Mouse (Mus musculus) liver, embryonic 11.5 days (tissue): ENCODE data around the gene Wbp2nl. TPM values are rescaled to one million over a fixed set of nuclear protein-coding genes. Genes with fewer than 3 reads are reported as not detected.
"Not testable (repeated sequence)": the region's sequence is repeated elsewhere in the genome, so short reads cannot be mapped to it uniquely, and the experiment has no call there.

Experiments
- ATAC-seq: fragments of 200-750 bp; cut with Nextera tagmentation; replicated peaks from 2 replicates; pipeline ENCODE4 v1.8.0; 2017; ENCODE audit warnings: moderate number of reproducible peaks, mild to moderate bottlenecking, moderate TSS enrichment, moderate library complexity; ENCODE audit not compliant: low FRiP score
- DNase-seq: peaks from one replicate; pipeline ENCODE4 v3.0.0-alpha.2; 2017; ENCODE audit warnings: low spot score
- H3K27ac ChIP-seq: fragments of 300-500 bp; sonication (generic); 2 replicates; pipeline ENCODE4 v1.5.1; 2014; ENCODE audit warnings: mild to moderate bottlenecking, low read depth, low read length, control low read depth
- H3K27me3 ChIP-seq: fragments of 300-500 bp; sonication (generic); replicated peaks from 2 replicates; pipeline ENCODE4 v1.6.1; 2014; ENCODE audit warnings: low read length, mixed read lengths; ENCODE audit not compliant: control insufficient read depth, insufficient read depth
- H3K36me3 ChIP-seq: fragments of 300-500 bp; sonication (generic); 2 replicates; pipeline ENCODE4 v1.6.1; 2014; ENCODE audit warnings: mild to moderate bottlenecking, low read length, moderate library complexity, mixed read lengths; ENCODE audit not compliant: control insufficient read depth, insufficient read depth
- H3K4me1 ChIP-seq: fragments of 300-500 bp; sonication (generic); replicated peaks from 2 replicates; pipeline ENCODE4 v1.6.1; 2014; ENCODE audit warnings: low read length, mixed read lengths; ENCODE audit not compliant: control insufficient read depth, insufficient read depth
- H3K4me2 ChIP-seq: fragments of 300-500 bp; sonication (generic); 2 replicates; pipeline ENCODE4 v1.6.1; 2014; ENCODE audit warnings: mild to moderate bottlenecking, control low read depth, moderate library complexity
- H3K4me3 ChIP-seq: fragments of 300-500 bp; sonication (generic); 2 replicates; pipeline ENCODE4 v1.5.1; 2014; ENCODE audit warnings: low read depth, low read length, control low read depth
- H3K9ac ChIP-seq: fragments of 300-500 bp; sonication (generic); 2 replicates; pipeline ENCODE4 v1.6.1; 2014; ENCODE audit warnings: low read depth, low read length, control low read depth
- H3K9me3 ChIP-seq: fragments of 300-500 bp; sonication (generic); 2 replicates; pipeline ENCODE4 v1.6.1; 2016; ENCODE audit warnings: low read length, inconsistent platforms, mixed read lengths; ENCODE audit not compliant: control insufficient read depth
- WGBS: fragments of 180-500 bp; shearing (Covaris S2); extraction: QIAGEN DNeasy Blood & Tissue Kit; methylation state at CpG from one replicate; pipeline ENCODE4 v1.1.7; 2014; 5-methylcytosine and 5-hydroxymethylcytosine counted together
- polyA plus RNA-seq: library from polyadenylated mRNA; unstranded; fragments of >200 nt; fragmentation: Nextera tagmentation; extraction: Ambion mirVana; gene quantifications from 2 replicates; pipeline ENCODE4 v1.2.1, GENCODE M21; 2014

Gene Wbp2nl
- polyA plus RNA-seq, 1 experiment from 2014 or later, result 0.58 TPM

DNA sequence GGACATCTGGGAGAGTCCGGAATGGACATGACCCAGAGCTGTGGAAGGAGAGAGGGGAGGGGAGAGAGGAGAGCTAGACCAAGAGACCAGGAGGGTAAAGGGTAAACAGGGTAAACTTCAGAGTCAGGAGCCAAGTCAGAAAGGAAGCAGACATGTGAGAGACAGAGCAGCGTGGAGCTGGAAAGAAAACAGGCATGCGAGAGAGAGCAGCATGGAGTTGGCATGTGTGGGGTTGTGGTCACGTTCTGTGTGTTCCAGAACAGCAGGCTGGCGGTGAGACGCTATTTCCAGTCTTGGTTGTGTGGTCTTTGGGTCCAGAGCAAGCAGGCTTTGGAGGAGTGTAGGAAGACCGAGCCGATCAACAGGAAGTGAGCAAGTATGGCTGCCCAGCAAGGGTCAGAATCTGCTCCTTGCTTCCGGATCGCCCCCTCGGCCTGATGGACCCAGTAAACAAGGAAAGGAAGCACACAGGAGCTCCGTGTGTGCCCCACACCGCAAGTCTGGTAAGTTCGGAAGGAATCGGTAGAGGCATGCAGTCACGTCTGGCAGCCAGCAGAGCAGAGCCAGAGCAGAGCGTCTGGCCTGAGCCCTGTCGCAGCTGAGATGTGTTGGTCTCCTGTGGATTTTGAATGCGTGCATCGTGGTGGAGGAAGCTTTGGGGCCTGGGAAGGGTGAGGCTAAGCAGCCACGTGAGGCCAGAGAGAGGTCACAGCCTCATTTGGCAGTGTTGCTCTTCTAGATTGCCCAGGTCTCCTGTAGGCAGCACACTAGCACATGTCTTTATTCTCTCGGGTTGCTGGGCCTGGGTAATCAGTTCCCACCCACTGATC is 59.9 kb downstream of the Wbp2nl start:
- Histone ChIP-seq H3K9ac (no peak overlapping the region), H3K9me3 (no peaks in the 10 kb centered on the region), H3K4me1 (peaks cover 8% of the 10 kb centered on the region), H3K27me3 (no peaks in the 10 kb centered on the region), H3K4me2 (no peak overlapping the region), H3K4me3 (no peak overlapping the region), H3K36me3 (no peaks in the 10 kb centered on the region), H3K27ac (peak overlapping the region; percentile 17; the same call in 1 of the 2 replicates)
- 62% methylated on average over 22 of the region's 22 CpGs for WGBS
- ATAC-seq, result no peak
- no peak for DNase-seq

DNA sequence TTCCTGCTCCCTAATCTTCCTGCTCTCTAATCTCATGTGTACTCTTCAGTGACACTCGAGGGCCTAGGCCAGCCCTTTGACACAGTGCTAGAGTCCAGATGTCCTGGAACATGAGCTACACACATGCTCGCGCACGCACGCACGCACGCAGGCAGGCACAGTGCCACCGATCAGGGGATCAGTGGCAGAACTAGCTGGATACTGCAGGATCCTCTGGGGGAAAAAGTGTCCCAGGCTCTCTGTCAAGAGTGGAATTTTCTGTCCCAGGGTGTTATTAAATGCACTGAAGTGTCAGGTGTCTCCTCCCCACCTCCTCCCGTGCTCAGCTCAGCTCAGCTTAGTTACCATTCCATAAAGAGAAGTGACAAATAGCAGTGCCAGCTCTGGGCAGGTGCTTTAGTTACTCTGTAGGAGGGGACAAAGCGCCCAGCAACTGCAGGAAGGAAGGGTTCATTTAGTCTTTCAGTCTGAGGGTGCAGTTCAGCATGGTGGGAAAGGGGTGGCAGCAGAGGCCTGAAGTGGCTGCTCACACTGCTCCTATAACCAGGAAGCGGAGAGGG is 62.8 kb downstream of the Wbp2nl start:
- no peak for DNase-seq
- no peak for ATAC-seq
- WGBS, result 74% methylated on average over 11 of the region's 11 CpGs

GRCm38 (mm10) chr15:82362234-82362633 is 63.5 kb downstream of the Wbp2nl start:
- DNase-seq, result peak; percentile 26
- Histone ChIP-seq H3K9ac (no peak overlapping the region), H3K27me3 (no peaks in the 10 kb centered on the region), H3K27ac (no peak overlapping the region), H3K4me1 (peaks cover 8% of the 10 kb centered on the region), H3K4me2 (no peak overlapping the region), H3K36me3 (no peaks in the 10 kb centered on the region), H3K4me3 (no peak overlapping the region), H3K9me3 (no peaks in the 10 kb centered on the region)
- no peak for ATAC-seq
- WGBS, result 92% methylated on average over 3 of the region's 4 CpGs

More for the DNA sequence above, 62.8 kb downstream of the Wbp2nl start:
- Histone ChIP-seq H3K27ac (peak overlapping the region; percentile 48), H3K4me2 (no peak overlapping the region), H3K9ac (no peak overlapping the region), H3K4me3 (no peak overlapping the region), H3K27me3 (no peaks in the 10 kb centered on the region), H3K36me3 (no peaks in the 10 kb centered on the region), H3K4me1 (peaks cover 8% of the 10 kb centered on the region), H3K9me3 (no peaks in the 10 kb centered on the region)

- not testable (repeated sequence) for H3K4me1 ChIP-seq, H3K27me3 ChIP-seq, H3K9me3 ChIP-seq, H3K4me2 ChIP-seq, H3K36me3 ChIP-seq, H3K9ac ChIP-seq, DNase-seq, H3K27ac ChIP-seq, H3K4me3 ChIP-seq, ATAC-seq
- WGBS, result 30% methylated on average over 7 of the region's 12 CpGs
Observed at GRCm38 (mm10) chr15:82363801-82364200, 65.0 kb downstream of the Wbp2nl start.

Other genes starting within 250 kb of the Wbp2nl start
- gene 4930407I10Rik, start 239.8 kb upstream of the Wbp2nl start, polyA plus RNA-seq, result not detected in 2 replicates
- not detected in 2 replicates for gene Mei1, start 229.0 kb upstream of the Wbp2nl start, polyA plus RNA-seq
- gene Ccdc134, start 171.0 kb upstream of the Wbp2nl start, polyA plus RNA-seq, result 17.1 and 17.5 TPM in 2 replicates
- 99.7 and 101 TPM in 2 replicates for gene Srebf2, start 151.8 kb upstream of the Wbp2nl start, polyA plus RNA-seq
- gene Shisa8, start 86.1 kb upstream of the Wbp2nl start, polyA plus RNA-seq, result 0.12 and 0.73 TPM in 2 replicates
- gene Tnfrsf13c, start 74.6 kb upstream of the Wbp2nl start, polyA plus RNA-seq, result 0.16 and 0.56 TPM in 2 replicates
- 56.5 and 58.8 TPM in 2 replicates for gene Cenpm, start 54.2 kb upstream of the Wbp2nl start, polyA plus RNA-seq
- gene 1500009C09Rik, start 46.6 kb upstream of the Wbp2nl start, polyA plus RNA-seq, result not detected in 2 replicates
- gene Sept3, start 24.1 kb upstream of the Wbp2nl start, polyA plus RNA-seq, result 7.1 and 7.4 TPM in 2 replicates
- 33.7 and 37.2 TPM in 2 replicates for gene Naga, start 40.0 kb downstream of the Wbp2nl start, polyA plus RNA-seq
- gene Pheta2, start 40.0 kb downstream of the Wbp2nl start, polyA plus RNA-seq, result 34.0 and 35.4 TPM in 2 replicates
- 218 and 233 TPM in 2 replicates for gene Smdt1, start 40.0 kb downstream of the Wbp2nl start, polyA plus RNA-seq
- 432 and 467 TPM in 2 replicates for gene Ndufa6, start 55.4 kb downstream of the Wbp2nl start, polyA plus RNA-seq
- gene Cyp2d22, start 81.3 kb downstream of the Wbp2nl start, polyA plus RNA-seq, result 6.8 and 7.0 TPM in 2 replicates
- gene Cyp2d11, start 95.1 kb downstream of the Wbp2nl start, polyA plus RNA-seq, result not detected in 2 replicates
- gene Cyp2d10, start 108.2 kb downstream of the Wbp2nl start, polyA plus RNA-seq, result 8.2 and 10.3 TPM in 2 replicates
- gene Cyp2d9, start 134.5 kb downstream of the Wbp2nl start, polyA plus RNA-seq, result 0.32 and 0.55 TPM in 2 replicates